Mouse (Mus musculus): ENCODE measurements around the gene Gapvd1. TPM values are rescaled to one million over a fixed set of nuclear protein-coding genes. Genes with fewer than 3 reads are reported as not detected.
"Not testable (repeated sequence)": the region's sequence is repeated elsewhere in the genome, so short reads cannot be mapped to it uniquely, and the experiment has no call there.

Gene Gapvd1
- polyA plus RNA-seq, 1 experiment: 86.3 TPM

- Histone ChIP-seq H3K27me3 (ENCODE audit: control insufficient read depth, insufficient read depth, low read length, poor library complexity, severe bottlenecking) (no peaks in the 10 kb centered on the region), H3K9ac (ENCODE audit: low read depth, poor library complexity, severe bottlenecking) (peak overlapping the region; percentile 79), H3K4me3 (ENCODE audit: low read depth, low read length) (peak overlapping the region; percentile 78), H3K9me3 (replicated peaks; ENCODE audit: control insufficient read depth, insufficient read depth, low read length, poor library complexity, severe bottlenecking) (no peaks in the 10 kb centered on the region), H3K36me3 (ENCODE audit: control insufficient read depth, insufficient read depth, low read length, poor library complexity, severe bottlenecking) (peaks cover 22% of the 10 kb centered on the region), H3K4me1 (ENCODE audit: control insufficient read depth, insufficient read depth, low read length) (no peaks in the 10 kb centered on the region), H3K27ac (ENCODE audit: insufficient read depth, low read length) (peak overlapping the region; percentile 60)
- no peak for TF ChIP-seq EP300 (IDR thresholded peaks at IDR 0.05; ENCODE audit: insufficient read depth, low read depth, low read length)
- TF ChIP-seq CTCF (IDR thresholded peaks at IDR 0.05; ENCODE audit: low read depth, low read length): peak; percentile 18
- TF ChIP-seq POLR2A (IDR thresholded peaks at IDR 0.05; ENCODE audit: insufficient read depth, low read length): peak; percentile 87
Observed at GRCm38 (mm10) chr2:34801516-34802482, 46.8 kb upstream of the Gapvd1 start.

- Histone ChIP-seq H3K4me3 (ENCODE audit: low read depth, low read length) (no peak overlapping the region), H3K27me3 (ENCODE audit: control insufficient read depth, insufficient read depth, low read length, poor library complexity, severe bottlenecking) (no peaks in the 10 kb centered on the region), H3K27ac (ENCODE audit: insufficient read depth, low read length) (no peak overlapping the region), H3K9ac (ENCODE audit: low read depth, poor library complexity, severe bottlenecking) (peak overlapping the region; percentile 68), H3K36me3 (ENCODE audit: control insufficient read depth, insufficient read depth, low read length, poor library complexity, severe bottlenecking) (peaks cover 12% of the 10 kb centered on the region), H3K9me3 (replicated peaks; ENCODE audit: control insufficient read depth, insufficient read depth, low read length, poor library complexity, severe bottlenecking) (no peaks in the 10 kb centered on the region), H3K4me1 (ENCODE audit: control insufficient read depth, insufficient read depth, low read length) (no peaks in the 10 kb centered on the region)
- no peak for TF ChIP-seq POLR2A (IDR thresholded peaks at IDR 0.05; ENCODE audit: insufficient read depth, low read length)
- no peak for TF ChIP-seq CTCF (IDR thresholded peaks at IDR 0.05; ENCODE audit: low read depth, low read length)
- TF ChIP-seq EP300 (IDR thresholded peaks at IDR 0.05; ENCODE audit: insufficient read depth, low read depth, low read length): no peak
Observed at GRCm38 (mm10) chr2:34800371-34800770, 45.3 kb upstream of the Gapvd1 start.

GRCm38 (mm10) chr2:34799357-34800256 lies 44.6 kb upstream of the Gapvd1 start, which contains the start of gene Rabepk:
Gene Rabepk (minus strand): TSS chr2:34799912.
- H3K27ac ChIP-seq (ENCODE audit: insufficient read depth, low read length): peak within 1 kb of the TSS; percentile 32
- no peak for TF ChIP-seq EP300 (IDR thresholded peaks at IDR 0.05; ENCODE audit: insufficient read depth, low read depth, low read length)
- peak; percentile 68 for TF ChIP-seq POLR2A (IDR thresholded peaks at IDR 0.05; ENCODE audit: insufficient read depth, low read length)
- no peaks in the 10 kb centered on the region for H3K9me3 ChIP-seq (replicated peaks; ENCODE audit: control insufficient read depth, insufficient read depth, low read length, poor library complexity, severe bottlenecking)
- H3K4me1 ChIP-seq (ENCODE audit: control insufficient read depth, insufficient read depth, low read length): no peaks in the 10 kb centered on the region
- H3K9ac ChIP-seq (ENCODE audit: low read depth, poor library complexity, severe bottlenecking): peak within 1 kb of the TSS; percentile 68
- H3K27me3 ChIP-seq (ENCODE audit: control insufficient read depth, insufficient read depth, low read length, poor library complexity, severe bottlenecking): no peaks in the 10 kb centered on the region
- H3K4me3 ChIP-seq (ENCODE audit: low read depth, low read length): peak within 1 kb of the TSS; percentile 99
- H3K36me3 ChIP-seq (ENCODE audit: control insufficient read depth, insufficient read depth, low read length, poor library complexity, severe bottlenecking): peaks cover 4% of the 10 kb centered on the region

DNA sequence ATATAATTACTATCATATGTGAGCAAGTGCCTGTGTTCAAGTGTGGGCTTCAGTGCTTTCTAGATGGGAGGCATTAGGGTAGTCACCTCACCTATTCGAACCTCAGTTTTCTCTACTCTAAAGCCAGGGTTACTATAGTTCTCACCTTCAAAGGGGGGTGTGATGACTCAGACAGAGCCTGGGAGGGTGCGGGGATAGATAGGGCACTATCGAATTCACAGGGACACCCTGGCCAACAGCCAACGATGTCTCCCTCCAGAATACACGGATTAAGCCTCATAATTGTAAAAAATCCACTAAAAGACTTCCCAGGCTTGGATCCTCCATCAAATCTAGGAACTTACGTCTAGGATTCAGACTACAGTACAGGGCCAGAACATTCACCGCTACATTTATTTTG lies 40.4 kb upstream of the Gapvd1 start:
- TF ChIP-seq CTCF (IDR thresholded peaks at IDR 0.05; ENCODE audit: low read depth, low read length): no peak
- no peak for TF ChIP-seq POLR2A (IDR thresholded peaks at IDR 0.05; ENCODE audit: insufficient read depth, low read length)
- TF ChIP-seq EP300 (IDR thresholded peaks at IDR 0.05; ENCODE audit: insufficient read depth, low read depth, low read length): no peak
- H3K4me3 ChIP-seq (ENCODE audit: low read depth, low read length): no peak overlapping the region
- no peak overlapping the region for H3K27ac ChIP-seq (ENCODE audit: insufficient read depth, low read length)
- no peaks in the 10 kb centered on the region for H3K27me3 ChIP-seq (ENCODE audit: control insufficient read depth, insufficient read depth, low read length, poor library complexity, severe bottlenecking)
- H3K4me1 ChIP-seq (ENCODE audit: control insufficient read depth, insufficient read depth, low read length): no peaks in the 10 kb centered on the region
- H3K36me3 ChIP-seq (ENCODE audit: control insufficient read depth, insufficient read depth, low read length, poor library complexity, severe bottlenecking): no peaks in the 10 kb centered on the region
- no peaks in the 10 kb centered on the region for H3K9me3 ChIP-seq (replicated peaks; ENCODE audit: control insufficient read depth, insufficient read depth, low read length, poor library complexity, severe bottlenecking)
- no peak overlapping the region for H3K9ac ChIP-seq (ENCODE audit: low read depth, poor library complexity, severe bottlenecking)

GRCm38 (mm10) chr2:34794511-34794910 lies 39.5 kb upstream of the Gapvd1 start:
- Histone ChIP-seq H3K4me1 (ENCODE audit: control insufficient read depth, insufficient read depth, low read length) (no peaks in the 10 kb centered on the region), H3K9ac (ENCODE audit: low read depth, poor library complexity, severe bottlenecking) (no peak overlapping the region), H3K4me3 (ENCODE audit: low read depth, low read length) (no peak overlapping the region), H3K36me3 (ENCODE audit: control insufficient read depth, insufficient read depth, low read length, poor library complexity, severe bottlenecking) (no peaks in the 10 kb centered on the region), H3K27me3 (ENCODE audit: control insufficient read depth, insufficient read depth, low read length, poor library complexity, severe bottlenecking) (no peaks in the 10 kb centered on the region), H3K9me3 (replicated peaks; ENCODE audit: control insufficient read depth, insufficient read depth, low read length, poor library complexity, severe bottlenecking) (no peaks in the 10 kb centered on the region), H3K27ac (ENCODE audit: insufficient read depth, low read length) (no peak overlapping the region)
- TF ChIP-seq EP300 (IDR thresholded peaks at IDR 0.05; ENCODE audit: insufficient read depth, low read depth, low read length) (no peak), POLR2A (IDR thresholded peaks at IDR 0.05; ENCODE audit: insufficient read depth, low read length) (no peak), CTCF (IDR thresholded peaks at IDR 0.05; ENCODE audit: low read depth, low read length) (no peak)

GRCm38 (mm10) chr2:34792543-34792942 lies 37.5 kb upstream of the Gapvd1 start:
- not testable (repeated sequence) for H3K4me3 ChIP-seq (ENCODE audit: low read depth, low read length); H3K4me1 ChIP-seq (ENCODE audit: control insufficient read depth, insufficient read depth, low read length); H3K9me3 ChIP-seq (replicated peaks; ENCODE audit: control insufficient read depth, insufficient read depth, low read length, poor library complexity, severe bottlenecking); H3K27ac ChIP-seq (ENCODE audit: insufficient read depth, low read length); H3K9ac ChIP-seq (ENCODE audit: low read depth, poor library complexity, severe bottlenecking); H3K36me3 ChIP-seq (ENCODE audit: control insufficient read depth, insufficient read depth, low read length, poor library complexity, severe bottlenecking); H3K27me3 ChIP-seq (ENCODE audit: control insufficient read depth, insufficient read depth, low read length, poor library complexity, severe bottlenecking)
